Comparison of ENCODE assay signal across 11 mouse cellular contexts in genomic region chr8:45507277-45507633, GRCm38 (mm10). TPM values are rescaled to one million over a fixed set of nuclear protein-coding genes. Genes with fewer than 3 reads are reported as not detected.
DNase-seq lines count a peak whose midpoint lies in the region; ATAC-seq and TF ChIP-seq lines count a peak whose summit lies in the region.
"Had no signal": no experiment of that assay in that cellular context is flagged by ENCODE, and none has a peak within 500 bp of the region (broad histone marks: within the 10 kb centered on the region; RNA-seq: fewer than 3 reads in every experiment).

No protein-coding gene starts in this region.

- no peak for TF ChIP-seq CTCF in kidney, postnatal 0 days (IDR thresholded peaks at IDR 0.05; ENCODE audit: low read depth)
- no peak for TF ChIP-seq CTCF in olfactory bulb, adult 2 months (IDR thresholded peaks at IDR 0.05; ENCODE audit: insufficient read depth, low read depth, low read length)

- no peak overlapping the region for H3K27ac ChIP-seq in kidney, postnatal 0 days
- H3K27ac ChIP-seq in forebrain, embryonic 14.5 days (ENCODE audit: low read depth, low read length), result peak overlapping the region; percentile 90
- H3K27ac ChIP-seq in limb, embryonic 11.5 days (replicated peaks; ENCODE audit: low read depth, low read length), result no peak overlapping the region
- H3K27ac ChIP-seq in olfactory bulb, adult 2 months (ENCODE audit: insufficient read depth, low read depth, low read length), result no peak overlapping the region

- DNase-seq in kidney, postnatal 0 days (ENCODE audit: low spot score), result no peak
- no peak for DNase-seq in kidney, adult 9 months
- DNase-seq in forebrain, embryonic 14.5 days (ENCODE audit: low spot score), result no peak
- no peak for DNase-seq in limb, embryonic 11.5 days (ENCODE audit: low spot score)
- DNase-seq in adrenal gland, adult 18-20 months (ENCODE audit: low spot score in 2 of 2), result no peak
- no peak for DNase-seq in left cerebral cortex, adult 11 months (ENCODE audit: low spot score)
- DNase-seq: adrenal gland, postnatal 25 days; kidney, postnatal 36 days; lung, adult 2 months had no signal

- H3K9ac ChIP-seq in kidney, postnatal 0 days (ENCODE audit: low read depth, low read length), result no peak overlapping the region
- H3K9ac ChIP-seq in forebrain, embryonic 14.5 days (ENCODE audit: low read length), result peak overlapping the region; percentile 72
- no peak overlapping the region for H3K9ac ChIP-seq in limb, embryonic 11.5 days (ENCODE audit: low read length)

- no peaks in the 10 kb centered on the region for H3K36me3 ChIP-seq in kidney, postnatal 0 days (ENCODE audit: insufficient read depth, low read length)
- H3K36me3 ChIP-seq in forebrain, embryonic 14.5 days (ENCODE audit: control insufficient read depth, insufficient read depth, low read length), result no peaks in the 10 kb centered on the region
- no peaks in the 10 kb centered on the region for H3K36me3 ChIP-seq in limb, embryonic 11.5 days (ENCODE audit: control insufficient read depth, insufficient read depth, low read length)

- no peak overlapping the region for H3K4me3 ChIP-seq in kidney, postnatal 0 days (replicated peaks; ENCODE audit: low read depth, low read length)
- peak overlapping the region; percentile 45 for H3K4me3 ChIP-seq in forebrain, embryonic 14.5 days (ENCODE audit: low read depth, low read length)
- no peak overlapping the region for H3K4me3 ChIP-seq in limb, embryonic 11.5 days (ENCODE audit: low read depth, low read length)
- H3K4me3 ChIP-seq in olfactory bulb, adult 2 months (ENCODE audit: insufficient read depth, low read depth, low read length), result peak overlapping the region; percentile 52
- H3K4me3 ChIP-seq: myocyte had no signal

- TF ChIP-seq POLR2A in olfactory bulb, adult 2 months (IDR thresholded peaks at IDR 0.05; ENCODE audit: insufficient read depth, low read depth, low read length), result no peak

- WGBS in kidney, postnatal 0 days, result 52% methylated on average over 8 of the region's 8 CpGs
- 33% methylated on average over 8 of the region's 8 CpGs for WGBS in forebrain, embryonic 14.5 days
- WGBS in limb, embryonic 11.5 days, result 58% methylated on average over 8 of the region's 8 CpGs
- WGBS in olfactory bulb, adult 2 months, result 41% methylated on average over 8 of the region's 8 CpGs

- ATAC-seq in kidney, postnatal 0 days (replicated peaks; ENCODE audit: low FRiP score, low read depth), result no peak
- peak; percentile 54 for ATAC-seq in forebrain, embryonic 14.5 days
- ATAC-seq in limb, embryonic 11.5 days (ENCODE audit: insufficient number of reproducible peaks, low FRiP score, low TSS enrichment, low read depth), result peak; percentile 31; the same call in 1 of the 2 replicates

- H3K4me2 ChIP-seq in kidney, postnatal 0 days (ENCODE audit: low read length), result peak overlapping the region; percentile 34
- peak overlapping the region; percentile 51 for H3K4me2 ChIP-seq in forebrain, embryonic 14.5 days (ENCODE audit: low read length)
- peak overlapping the region; percentile 33 for H3K4me2 ChIP-seq in limb, embryonic 11.5 days (ENCODE audit: low read depth, severe bottlenecking)

- H3K27me3 ChIP-seq in kidney, postnatal 0 days (ENCODE audit: insufficient read depth, low read length), result no peaks in the 10 kb centered on the region
- no peaks in the 10 kb centered on the region for H3K27me3 ChIP-seq in forebrain, embryonic 14.5 days (replicated peaks; ENCODE audit: control insufficient read depth, insufficient read depth, low read length)
- no peaks in the 10 kb centered on the region for H3K27me3 ChIP-seq in limb, embryonic 11.5 days (ENCODE audit: control insufficient read depth, insufficient read depth, low read length)

- no peaks in the 10 kb centered on the region for H3K9me3 ChIP-seq in kidney, postnatal 0 days (replicated peaks; ENCODE audit: low read length)
- H3K9me3 ChIP-seq in forebrain, embryonic 14.5 days (replicated peaks; ENCODE audit: control insufficient read depth, low read length), result no peaks in the 10 kb centered on the region
- H3K9me3 ChIP-seq in limb, embryonic 11.5 days (ENCODE audit: control insufficient read depth, low read length), result no peaks in the 10 kb centered on the region

- H3K4me1 ChIP-seq in kidney, postnatal 0 days (replicated peaks; ENCODE audit: insufficient read depth, low read length), result no peaks in the 10 kb centered on the region
- peaks cover 15% of the 10 kb centered on the region for H3K4me1 ChIP-seq in forebrain, embryonic 14.5 days (ENCODE audit: control insufficient read depth, insufficient read depth, low read length)
- H3K4me1 ChIP-seq in limb, embryonic 11.5 days (ENCODE audit: control insufficient read depth, insufficient read depth, low read length), result no peaks in the 10 kb centered on the region; the same call in 1 of the 2 replicates
- no peaks in the 10 kb centered on the region for H3K4me1 ChIP-seq in olfactory bulb, adult 2 months (ENCODE audit: control insufficient read depth, insufficient read depth, low read length)

RNA-seq across cellular contexts. Expression of gene Sorbs2, which starts 0.3 kb away (rescaled TPM):
- 41.6 and 45.5 TPM in 2 replicates for polyA plus RNA-seq in kidney, postnatal 0 days (2015; fragmentation: Nextera tagmentation; extraction: Ambion mirVana)
- 72.8 and 78.0 TPM in 2 replicates for polyA plus RNA-seq in forebrain, embryonic 14.5 days (2014; fragmentation: Nextera tagmentation; extraction: Ambion mirVana)
- 25.6 and 26.1 TPM in 2 replicates for polyA plus RNA-seq in limb, embryonic 11.5 days (2014; fragmentation: Nextera tagmentation; extraction: Ambion mirVana)
- polyA plus RNA-seq in olfactory bulb, adult 2 months (2012; ENCODE audit: insufficient read depth, insufficient read length, low replicate concordance, missing spikeins), result not detected in 2 replicates
- 100 to 1,000 TPM; 110 to 130 TPM for total RNA-seq in adrenal gland, adult 18-20 months (2021)

Comparison
In these comparisons a context has a peak if more than half of its experiments do, and no peak if none do; other contexts are left out.
1. H3K4me3 ChIP-seq: peak in forebrain, embryonic 14.5 days (single experiment) and olfactory bulb, adult 2 months (single experiment); none in kidney, postnatal 0 days (single experiment) and limb, embryonic 11.5 days (single experiment).
2. Peak in every context shown above with its lines, with median percentiles within 50 percentile points of each other: H3K4me2 ChIP-seq.